Mouse (Mus musculus) midbrain, embryonic 15.5 days (tissue): Measurements from ENCODE around the gene Zbed3. TPM values are rescaled to one million over a fixed set of nuclear protein-coding genes. Genes with fewer than 3 reads are reported as not detected.
A peak's percentile ranks its signal among the peaks of the same experiment; 100 is the strongest.

Source experiments
- ATAC-seq: fragments of 200-750 bp; cut with Nextera tagmentation; replicated peaks from 2 replicates; pipeline ENCODE4 v1.8.0; 2017; ENCODE audit warnings: moderate TSS enrichment
- H3K27ac ChIP-seq: fragments of 300-500 bp; sonication (generic); 2 replicates; pipeline ENCODE4 v1.5.1; 2015; ENCODE audit warnings: mild to moderate bottlenecking, inconsistent platforms
- H3K27me3 ChIP-seq: fragments of 300-500 bp; sonication (generic); replicated peaks from 2 replicates; pipeline ENCODE4 v1.6.1; 2015; ENCODE audit warnings: inconsistent platforms
- H3K36me3 ChIP-seq: fragments of 300-500 bp; sonication (generic); replicated peaks from 2 replicates; pipeline ENCODE4 v1.6.1; 2015; ENCODE audit warnings: inconsistent platforms
- H3K4me1 ChIP-seq: fragments of 300-500 bp; sonication (generic); 2 replicates; pipeline ENCODE4 v1.6.1; 2015; ENCODE audit warnings: inconsistent platforms
- H3K4me2 ChIP-seq: fragments of 300-500 bp; sonication (generic); 2 replicates; pipeline ENCODE4 v1.6.1; 2015; ENCODE audit warnings: inconsistent platforms, mild to moderate bottlenecking, moderate library complexity
- H3K4me3 ChIP-seq: fragments of 300-500 bp; sonication (generic); 2 replicates; pipeline ENCODE4 v1.5.1; 2015; ENCODE audit warnings: mild to moderate bottlenecking, inconsistent platforms
- H3K9ac ChIP-seq: fragments of 300-500 bp; sonication (generic); 2 replicates; pipeline ENCODE4 v1.6.1; 2015; ENCODE audit warnings: mild to moderate bottlenecking, inconsistent platforms
- H3K9me3 ChIP-seq: fragments of 300-500 bp; sonication (generic); 2 replicates; pipeline ENCODE4 v1.6.1; 2016; ENCODE audit warnings: inconsistent platforms
- WGBS: fragments of 180-500 bp; shearing (Covaris S2); methylation state at CpG from one replicate; pipeline ENCODE4 v1.1.7; 2015; ENCODE audit warnings: mixed read lengths; 5-methylcytosine and 5-hydroxymethylcytosine counted together
- polyA plus RNA-seq: library from polyadenylated mRNA; unstranded; fragments of >200 nt; fragmentation: Nextera tagmentation; extraction: Ambion mirVana; gene quantifications from 2 replicates; pipeline ENCODE4 v1.2.1, GENCODE M21; 2015

Zbed3 gene
- polyA plus RNA-seq, 1 experiment from 2014 or later, result 38.9 TPM

- Histone ChIP-seq H3K27me3 (no peaks in the 10 kb centered on the region), H3K27ac (peak overlapping the region; percentile 96), H3K4me3 (peak overlapping the region; percentile 88), H3K4me2 (peak overlapping the region; percentile 60), H3K9me3 (no peaks in the 10 kb centered on the region), H3K4me1 (peaks cover 28% of the 10 kb centered on the region), H3K9ac (peak overlapping the region; percentile 96), H3K36me3 (no peaks in the 10 kb centered on the region)
- 22% methylated on average over 15 of the region's 15 CpGs for WGBS
- ATAC-seq, result peak; percentile 78
Measured at GRCm38 (mm10) chr13:95323950-95324625, 676 bp downstream of the Zbed3 start.

GRCm38 (mm10) chr13:95324626-95325079 lies 1.2 kb downstream of the Zbed3 start:
- WGBS, result under 1% methylated on average over 22 of the region's 22 CpGs
- ATAC-seq, result peak; percentile 53
- H3K27me3 ChIP-seq, result no peaks in the 10 kb centered on the region
- H3K4me2 ChIP-seq, result peak overlapping the region; percentile 60
- peaks cover 33% of the 10 kb centered on the region for H3K4me1 ChIP-seq
- H3K36me3 ChIP-seq, result no peaks in the 10 kb centered on the region
- peak overlapping the region; percentile 96 for H3K27ac ChIP-seq
- H3K9me3 ChIP-seq, result no peaks in the 10 kb centered on the region
- peak overlapping the region; percentile 88 for H3K4me3 ChIP-seq
- peak overlapping the region; percentile 96 for H3K9ac ChIP-seq

DNA sequence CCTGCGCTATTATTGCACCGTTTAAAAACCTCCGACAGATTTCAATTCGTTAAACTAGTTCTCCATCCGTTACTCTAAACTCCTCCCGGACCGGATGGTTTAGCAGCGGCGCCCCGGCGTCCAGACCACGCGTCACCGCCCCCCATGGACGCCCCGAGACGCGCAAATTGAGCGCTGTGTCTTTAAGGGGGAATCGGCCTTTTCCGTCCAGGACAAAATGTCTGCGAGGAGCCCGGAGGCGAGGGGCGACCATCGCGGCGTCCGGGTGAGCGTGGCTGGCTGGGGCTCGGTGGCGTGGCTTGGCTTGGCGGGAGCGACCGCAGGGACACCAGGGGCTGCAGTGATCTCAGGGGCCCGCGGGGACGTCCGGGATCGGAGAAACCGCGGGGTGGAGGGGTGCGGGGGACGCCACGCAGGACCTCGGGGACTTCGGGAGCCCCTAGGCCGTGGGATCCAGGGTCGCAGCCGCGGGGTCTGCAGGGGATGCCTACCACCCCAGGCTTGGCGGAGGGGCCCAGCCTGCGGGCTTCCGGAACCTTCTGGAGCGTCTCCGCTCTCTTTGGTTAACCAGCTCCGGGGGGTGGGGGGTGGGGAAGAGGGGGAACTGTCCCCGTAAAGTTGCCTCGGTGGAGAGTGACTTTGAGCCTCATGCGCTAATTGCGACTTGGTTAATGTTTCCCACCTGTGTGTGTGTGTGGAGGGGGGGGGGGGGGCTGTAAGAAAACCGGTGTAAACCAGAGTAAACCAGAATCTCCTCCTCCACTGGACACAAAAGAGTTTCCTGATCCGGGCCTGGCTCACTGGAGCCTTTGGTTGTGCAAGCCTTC lies 1.9 kb downstream of the Zbed3 start:
- Histone ChIP-seq H3K9ac (peak overlapping the region; percentile 96), H3K9me3 (no peaks in the 10 kb centered on the region), H3K4me1 (peaks cover 33% of the 10 kb centered on the region), H3K4me2 (peak overlapping the region; percentile 60), H3K27ac (peak overlapping the region; percentile 96), H3K27me3 (no peaks in the 10 kb centered on the region), H3K4me3 (peak overlapping the region; percentile 88), H3K36me3 (no peaks in the 10 kb centered on the region)
- under 1% methylated on average over 62 of the region's 63 CpGs for WGBS
- peak; percentile 71 for ATAC-seq

- Histone ChIP-seq H3K4me3 (peak overlapping the region; percentile 88), H3K9me3 (no peaks in the 10 kb centered on the region), H3K36me3 (no peaks in the 10 kb centered on the region), H3K27me3 (no peaks in the 10 kb centered on the region), H3K4me1 (peaks cover 33% of the 10 kb centered on the region), H3K27ac (peak overlapping the region; percentile 96), H3K4me2 (peak overlapping the region; percentile 60), H3K9ac (peak overlapping the region; percentile 96)
- ATAC-seq, result no peak
- WGBS, result 6% methylated on average over 5 of the region's 5 CpGs
Measured at GRCm38 (mm10) chr13:95325907-95326550, 2.6 kb downstream of the Zbed3 start.

DNA sequence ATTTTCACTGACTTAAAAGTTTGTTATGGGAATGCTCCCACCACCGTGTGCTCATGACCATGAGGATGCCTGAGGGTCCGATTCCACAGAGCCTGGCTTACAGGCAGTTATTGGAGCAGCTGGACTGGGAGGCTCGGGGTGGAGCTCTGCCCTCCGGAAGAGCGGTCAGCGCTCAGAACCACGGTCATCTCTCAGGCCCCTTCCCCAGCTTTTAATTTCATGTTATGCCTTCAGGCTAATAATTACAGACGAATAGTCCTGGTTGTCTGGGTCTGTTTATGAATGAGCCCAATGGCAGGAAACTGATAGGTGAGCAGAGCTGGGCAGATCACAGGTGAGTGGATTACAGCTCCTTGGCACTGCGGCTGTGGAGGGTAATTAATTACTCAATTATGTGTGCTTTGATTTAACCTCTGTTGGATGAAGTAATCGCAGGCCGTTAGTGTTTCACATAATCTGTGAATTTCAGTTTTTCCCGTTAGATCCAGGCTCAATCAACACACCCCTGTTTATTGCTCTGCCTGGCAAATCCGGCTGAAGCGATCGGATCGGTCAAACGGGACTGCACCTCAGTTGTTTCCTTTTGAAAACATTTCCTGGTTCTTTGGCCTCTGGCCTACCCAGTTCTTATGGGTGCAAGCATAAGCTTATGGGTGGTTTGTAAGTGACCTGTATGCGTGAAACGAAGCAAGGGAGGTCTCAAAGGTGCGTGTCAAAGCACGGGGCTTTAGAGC lies 3.4 kb downstream of the Zbed3 start:
- Histone ChIP-seq H3K27ac (peak overlapping the region; percentile 96), H3K4me3 (peak overlapping the region; percentile 88), H3K9ac (peak overlapping the region; percentile 96), H3K36me3 (no peaks in the 10 kb centered on the region), H3K27me3 (no peaks in the 10 kb centered on the region), H3K4me1 (peaks cover 33% of the 10 kb centered on the region), H3K4me2 (peak overlapping the region; percentile 60), H3K9me3 (no peaks in the 10 kb centered on the region)
- WGBS, result 4% methylated on average over 21 of the region's 21 CpGs
- no peak for ATAC-seq

DNA sequence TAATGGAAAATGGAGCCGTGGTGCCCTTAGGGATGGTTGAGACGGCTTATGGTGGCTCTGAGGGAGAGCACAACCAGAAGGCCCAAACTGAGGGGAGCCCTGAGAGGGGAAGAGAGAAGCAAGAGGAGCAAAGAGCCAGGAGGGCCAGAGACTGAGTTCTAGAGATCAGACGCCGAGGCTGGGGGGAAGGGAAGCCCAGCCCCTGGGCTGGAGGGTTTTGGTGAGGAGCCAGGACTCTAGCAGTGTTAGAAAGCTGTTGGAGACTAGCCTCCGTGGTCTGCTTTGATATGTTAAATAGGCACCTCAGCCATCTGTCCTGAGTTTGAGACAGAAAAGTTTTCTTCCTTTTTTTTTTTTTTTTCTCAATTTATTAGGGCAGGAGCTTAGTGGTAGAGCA lies 3.9 kb downstream of the Zbed3 start:
- H3K9me3 ChIP-seq, result no peaks in the 10 kb centered on the region
- no peaks in the 10 kb centered on the region for H3K36me3 ChIP-seq
- peaks cover 33% of the 10 kb centered on the region for H3K4me1 ChIP-seq
- H3K27ac ChIP-seq, result peak overlapping the region; percentile 96
- no peaks in the 10 kb centered on the region for H3K27me3 ChIP-seq
- WGBS, result 2% methylated on average over 5 of the region's 5 CpGs
- H3K9ac ChIP-seq, result peak overlapping the region; percentile 96; the same call in 1 of the 2 replicates
- peak overlapping the region; percentile 60 for H3K4me2 ChIP-seq
- peak overlapping the region; percentile 88 for H3K4me3 ChIP-seq
- ATAC-seq, result 0 out of 2 replicates have a peak, but pooled peaks have one; percentile 10

- Histone ChIP-seq H3K9me3 (no peaks in the 10 kb centered on the region), H3K4me1 (peaks cover 33% of the 10 kb centered on the region), H3K4me2 (no peak overlapping the region), H3K4me3 (no peak overlapping the region), H3K9ac (no peak overlapping the region), H3K36me3 (no peaks in the 10 kb centered on the region), H3K27ac (no peak overlapping the region), H3K27me3 (no peaks in the 10 kb centered on the region)
- no peak for ATAC-seq
- WGBS, result 75% methylated on average over 11 of the region's 11 CpGs
Measured at GRCm38 (mm10) chr13:95328767-95329166, 5.4 kb downstream of the Zbed3 start.

- Histone ChIP-seq H3K4me2 (no peak overlapping the region), H3K36me3 (0 out of 2 replicates have a peak, but pooled peaks cover 4% of the 10 kb centered on the region), H3K9ac (no peak overlapping the region), H3K27ac (no peak overlapping the region), H3K27me3 (no peaks in the 10 kb centered on the region), H3K4me1 (peaks cover 33% of the 10 kb centered on the region), H3K9me3 (no peaks in the 10 kb centered on the region), H3K4me3 (no peak overlapping the region)
- 57% methylated on average over 11 of the region's 11 CpGs for WGBS
- no peak for ATAC-seq
Measured at GRCm38 (mm10) chr13:95330507-95330906, 7.1 kb downstream of the Zbed3 start.

GRCm38 (mm10) chr13:95332086-95332899 lies 8.9 kb downstream of the Zbed3 start:
- H3K9ac ChIP-seq, result no peak overlapping the region
- H3K9me3 ChIP-seq, result no peaks in the 10 kb centered on the region
- H3K36me3 ChIP-seq, result peaks cover 12% of the 10 kb centered on the region
- 79% methylated on average over 11 of the region's 11 CpGs for WGBS
- H3K4me2 ChIP-seq, result no peak overlapping the region
- no peak overlapping the region for H3K27ac ChIP-seq
- ATAC-seq, result no peak
- no peak overlapping the region for H3K4me3 ChIP-seq
- H3K4me1 ChIP-seq, result peaks cover 18% of the 10 kb centered on the region
- no peaks in the 10 kb centered on the region for H3K27me3 ChIP-seq

DNA sequence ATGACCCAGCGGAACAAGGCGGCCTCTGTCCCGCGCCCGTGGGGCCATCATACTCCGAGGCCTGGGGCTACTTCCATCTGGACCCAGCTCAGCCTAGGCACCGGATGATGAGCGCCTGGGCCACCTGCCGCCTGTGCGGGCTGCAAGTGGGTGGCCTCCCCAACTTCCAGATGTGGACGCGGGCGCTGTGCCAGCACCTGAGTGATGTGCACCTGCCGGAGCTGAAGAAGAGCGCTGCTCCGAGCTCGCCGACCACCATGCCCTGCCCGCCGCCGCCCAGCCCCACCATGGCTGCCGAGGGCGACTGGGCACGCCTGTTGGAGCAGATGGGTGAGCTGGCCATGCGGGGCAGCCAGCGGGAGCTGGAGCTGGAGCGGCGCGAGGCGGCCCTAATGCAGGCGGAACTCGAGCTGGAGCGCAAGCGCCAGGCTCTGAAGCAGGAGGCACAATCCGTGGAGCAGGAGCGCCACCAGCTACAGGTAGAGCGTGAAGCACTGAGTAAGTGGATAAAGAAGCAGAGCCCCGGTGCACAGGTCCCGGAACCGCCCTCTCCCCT lies 12.8 kb downstream of the Zbed3 start:
- no peaks in the 10 kb centered on the region for H3K27me3 ChIP-seq
- peaks cover 20% of the 10 kb centered on the region for H3K36me3 ChIP-seq
- no peak overlapping the region for H3K9ac ChIP-seq
- H3K4me3 ChIP-seq, result 0 out of 2 replicates have a peak overlapping the region, but pooled peaks have one; percentile 5
- H3K4me2 ChIP-seq, result peak overlapping the region; percentile 21
- peak; percentile 48 for ATAC-seq
- H3K4me1 ChIP-seq, result no peaks in the 10 kb centered on the region
- no peak overlapping the region for H3K27ac ChIP-seq
- WGBS, result 63% methylated on average over 40 of the region's 40 CpGs
- no peaks in the 10 kb centered on the region for H3K9me3 ChIP-seq

- Histone ChIP-seq H3K4me2 (no peak overlapping the region), H3K9ac (no peak overlapping the region), H3K27me3 (no peaks in the 10 kb centered on the region), H3K9me3 (no peaks in the 10 kb centered on the region), H3K4me1 (no peaks in the 10 kb centered on the region), H3K36me3 (0 out of 2 replicates have a peak, but pooled peaks cover 3% of the 10 kb centered on the region), H3K4me3 (no peak overlapping the region), H3K27ac (no peak overlapping the region)
- no peak for ATAC-seq
- WGBS, result 91% methylated on average over 8 of the region's 8 CpGs
Measured at GRCm38 (mm10) chr13:95343470-95343869, 20.1 kb downstream of the Zbed3 start.
